Mouse (Mus musculus): ENCODE results near the gene Golga1.

Golga1 gene

DNA sequence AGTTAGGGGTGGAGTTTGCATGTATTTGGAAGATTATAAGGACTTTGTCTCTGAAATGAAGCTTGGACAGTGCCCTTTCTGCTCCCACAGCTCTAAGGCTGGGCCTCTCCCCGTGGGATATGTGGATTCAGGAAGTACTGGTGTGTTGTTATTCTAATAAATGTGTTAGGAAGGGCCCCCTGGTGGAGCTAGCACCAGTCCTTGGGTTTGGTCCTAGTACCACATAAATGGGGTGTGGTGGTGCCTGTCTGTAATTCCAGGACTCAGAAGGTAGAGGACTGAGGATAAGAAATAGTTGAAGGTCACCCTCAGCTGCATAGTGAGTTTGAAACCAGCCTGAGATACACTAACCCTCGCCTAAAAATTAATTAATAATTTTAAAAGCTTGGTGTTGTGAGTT is 92.1 kb downstream of the Golga1 start:
- no peak for DNase-seq

DNA sequence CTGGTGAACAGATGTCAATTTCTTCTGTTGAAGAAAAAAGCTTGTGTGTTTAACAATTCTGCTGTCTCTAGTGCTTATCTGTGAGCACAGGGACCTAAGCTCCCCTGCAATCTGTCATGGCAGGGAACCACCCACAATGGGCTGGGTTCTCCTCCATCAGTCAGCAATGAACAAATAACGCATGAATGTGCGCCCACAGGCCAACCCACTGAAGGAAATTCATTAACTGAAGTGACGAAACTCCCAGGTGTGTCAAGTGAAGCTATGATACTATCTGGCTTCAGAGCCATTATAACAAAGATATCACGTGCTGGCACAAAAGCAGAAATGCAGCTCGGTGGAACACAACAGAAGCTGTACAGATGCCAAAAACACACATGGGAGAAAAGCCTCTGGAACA is 95.3 kb downstream of the Golga1 start:
- DNase-seq, result no peak

DNA sequence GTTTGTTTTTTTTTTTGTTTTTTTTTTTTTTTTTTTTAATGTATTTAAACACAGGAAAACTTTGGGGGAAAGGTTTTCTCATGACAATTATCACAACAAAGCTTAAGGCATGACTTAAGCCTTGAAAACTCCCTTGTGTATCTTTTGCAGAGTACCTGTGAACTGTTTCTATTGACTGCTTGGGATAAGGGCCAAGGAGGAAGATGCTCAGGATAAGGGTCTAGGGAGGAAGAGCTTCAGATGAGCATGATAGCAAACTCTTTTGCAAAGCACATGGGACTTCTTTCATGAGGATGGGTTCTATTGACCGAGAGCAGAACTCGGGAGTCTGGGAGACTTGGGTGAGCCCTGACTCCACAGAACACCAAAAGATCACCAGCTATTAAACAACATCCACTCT is 95.7 kb downstream of the Golga1 start:
- DNase-seq, result no peak

Measured in thymus, adult 18-20 months (tissue).